Mouse (Mus musculus) 416B (cell line): ENCODE results near the gene Pgpep1l.

ENCODE experiments used
- DNase-seq: peaks from one replicate; pipeline ENCODE4 v3.0.0; 2011; ENCODE audit warnings: low read depth

Pgpep1l gene

DNA sequence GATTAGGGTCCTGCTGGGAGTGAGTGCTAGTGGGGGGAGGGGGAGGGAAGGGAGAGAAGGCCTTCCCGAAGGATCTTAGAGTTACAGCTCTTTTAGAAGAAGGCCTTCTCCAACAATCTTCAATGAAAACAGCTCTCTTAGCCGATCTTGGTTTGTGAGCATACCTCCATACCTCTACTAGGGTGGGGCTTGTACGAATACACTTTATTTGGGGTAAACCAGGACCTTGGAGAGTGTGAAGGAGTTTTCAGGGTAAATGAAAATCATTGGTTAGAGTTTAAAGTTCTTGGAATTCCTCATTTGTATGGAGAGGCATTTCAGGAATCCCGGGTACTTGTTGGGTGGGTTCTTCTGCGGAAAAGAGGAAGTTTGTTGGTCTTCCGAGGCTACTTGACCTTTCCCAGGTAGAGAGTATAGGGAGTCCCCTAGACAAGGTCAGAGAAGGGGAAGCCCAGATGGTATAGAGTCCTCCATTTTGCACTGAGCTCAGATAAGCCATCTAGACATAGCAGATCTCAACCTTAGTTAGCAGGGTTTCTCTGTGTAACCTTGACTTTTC is 4.4 kb downstream of the Pgpep1l start:
- no peak for DNase-seq

DNA sequence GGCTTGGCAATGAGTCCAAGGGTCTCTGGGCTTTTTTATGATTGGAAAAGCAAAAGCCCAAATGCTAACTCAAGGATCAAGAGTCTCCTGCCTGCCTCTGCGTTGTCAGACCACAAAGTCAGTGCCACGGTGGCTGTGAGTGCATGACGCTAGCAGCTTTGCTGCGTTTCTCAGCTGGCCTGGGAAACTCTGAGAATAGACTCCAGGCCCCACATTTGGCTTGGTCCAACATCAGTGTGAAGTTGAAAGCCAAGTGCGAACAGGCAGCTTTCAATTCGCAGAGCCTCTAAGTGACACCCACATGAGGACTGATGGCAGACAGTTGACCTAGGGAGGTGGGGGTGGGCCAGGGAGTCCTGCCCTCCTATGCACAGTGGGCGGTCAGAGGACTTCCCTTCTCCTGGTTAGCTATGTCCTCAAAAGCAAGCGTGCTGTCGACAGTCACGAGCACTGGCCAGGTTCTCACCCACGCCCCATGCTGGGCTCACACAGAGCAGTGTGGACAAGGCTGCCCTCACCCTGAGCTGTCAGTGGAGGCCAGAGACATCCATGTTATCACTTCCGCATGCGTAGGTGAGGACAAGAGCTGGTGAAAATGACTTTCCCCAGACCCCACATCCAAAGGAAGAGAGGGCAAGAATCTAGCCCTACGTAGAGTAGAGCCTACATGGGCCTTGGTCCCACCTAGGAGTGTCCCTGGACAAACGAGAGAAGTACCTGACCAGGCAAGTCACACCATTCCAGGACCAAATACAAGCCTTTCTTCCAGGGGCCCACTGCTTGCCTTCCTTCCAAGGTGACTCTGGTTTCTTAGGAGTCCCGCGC is 5.5 kb downstream of the Pgpep1l start:
- DNase-seq = no peak

DNA sequence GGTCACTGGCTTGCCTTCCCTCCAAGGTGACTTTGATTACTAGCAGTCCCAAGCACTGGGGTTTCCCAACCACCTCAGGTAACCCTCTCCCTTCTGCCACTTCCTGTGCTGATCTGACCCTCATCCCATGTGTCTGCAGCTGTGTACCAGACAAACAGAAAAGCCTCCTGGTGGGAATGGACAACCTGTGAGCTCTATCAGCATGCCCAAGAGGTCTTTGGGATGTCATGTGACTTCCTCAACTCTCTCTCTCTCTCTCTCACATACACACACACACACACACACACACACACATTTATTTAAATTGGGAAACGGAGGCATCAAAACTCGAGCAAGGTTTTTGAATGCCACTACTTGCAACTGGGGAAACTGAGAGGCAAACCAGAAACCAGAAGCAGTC is 6.3 kb downstream of the Pgpep1l start:
- no peak for DNase-seq

DNA sequence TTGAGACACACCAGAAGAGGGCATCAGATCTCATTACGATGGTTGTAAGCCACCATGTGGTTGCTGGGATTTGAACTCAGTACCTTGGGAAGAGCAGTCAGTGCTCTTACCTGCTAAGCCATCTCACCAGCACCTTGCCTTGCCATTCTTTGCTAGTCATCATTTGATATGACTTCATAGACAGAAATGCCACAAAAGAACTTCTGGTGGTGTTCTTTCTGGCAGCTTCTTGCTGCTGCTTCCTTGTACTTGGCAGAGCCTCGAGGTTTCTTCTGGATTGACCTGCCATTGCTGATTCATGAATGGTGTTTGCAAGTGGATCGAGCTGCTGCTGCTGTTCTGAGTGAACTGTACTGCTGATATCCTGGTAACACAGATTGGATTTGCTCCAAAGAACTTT is 13.1 kb downstream of the Pgpep1l start:
- DNase-seq = no peak

- DNase-seq = no peak
These were observed 13.6 kb downstream of the Pgpep1l start for GRCm38 (mm10) chr7:68250411-68250810.

DNA sequence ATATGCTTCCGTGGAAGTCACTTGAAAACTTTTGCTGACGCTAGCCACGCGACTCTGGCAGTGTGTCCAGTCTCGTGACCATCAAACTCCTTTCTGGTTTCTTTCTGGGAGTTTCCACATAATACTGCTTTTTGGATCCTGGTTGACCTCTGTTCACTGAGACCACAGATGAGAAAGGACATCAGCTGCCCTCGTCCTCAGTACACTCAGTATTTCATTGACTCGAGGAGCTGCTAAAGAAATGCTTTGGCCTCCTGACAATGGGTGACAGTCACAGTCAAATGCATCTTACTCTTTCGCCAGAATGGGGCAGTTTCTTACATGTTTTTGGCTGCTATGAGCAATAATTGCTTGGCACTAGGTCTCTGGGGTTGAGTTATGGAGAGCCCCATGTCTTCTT is 17.8 kb downstream of the Pgpep1l start:
- DNase-seq = no peak

DNA sequence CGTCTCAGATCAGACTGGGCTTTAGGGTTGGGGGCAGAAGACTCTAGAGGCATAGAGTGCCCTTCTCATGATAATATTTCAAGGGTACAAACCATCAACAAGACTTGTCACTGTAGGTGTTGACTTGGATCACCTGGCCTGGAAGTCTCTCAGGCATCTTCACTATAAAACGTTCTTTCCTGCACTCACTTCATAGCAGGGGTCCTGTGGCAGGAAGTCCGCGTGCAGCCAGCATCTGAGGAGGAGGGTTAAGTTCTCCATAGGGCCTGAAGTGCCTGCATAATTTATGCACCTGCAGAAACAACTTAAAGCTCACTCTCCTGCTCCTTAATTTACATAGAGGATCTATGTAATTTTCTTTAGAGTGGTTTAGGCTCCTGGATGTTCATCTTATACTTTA is 18.4 kb downstream of the Pgpep1l start:
- DNase-seq = no peak

DNA sequence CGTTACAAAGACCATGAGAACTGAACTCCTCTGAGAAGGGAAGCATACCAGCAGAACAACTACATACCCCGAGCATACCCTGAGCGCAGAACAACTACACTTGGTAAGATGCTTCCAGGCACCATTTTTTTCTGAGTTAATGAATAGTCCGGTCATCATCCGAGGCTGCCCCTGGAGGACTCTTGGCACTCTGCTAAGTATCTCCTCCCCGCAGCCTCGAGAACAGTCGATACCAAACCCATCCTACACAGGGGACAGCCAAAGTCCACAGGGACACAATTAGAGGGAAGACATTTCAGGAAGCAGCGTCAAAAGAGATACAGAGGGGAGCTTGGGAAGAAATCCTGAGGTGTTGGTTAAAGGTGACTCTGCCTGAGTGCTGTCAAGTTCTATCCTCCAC is 22.8 kb downstream of the Pgpep1l start:
- no peak for DNase-seq

- DNase-seq = no peak
These were observed 24.7 kb downstream of the Pgpep1l start for GRCm38 (mm10) chr7:68239220-68239827.

- no peak for DNase-seq
These were observed 27.2 kb downstream of the Pgpep1l start for GRCm38 (mm10) chr7:68236817-68237216.

- no peak for DNase-seq
These were observed 30.3 kb downstream of the Pgpep1l start for GRCm38 (mm10) chr7:68233619-68234223.

GRCm38 (mm10) chr7:68232521-68232920 is 31.5 kb downstream of the Pgpep1l start:
- DNase-seq = no peak

DNA sequence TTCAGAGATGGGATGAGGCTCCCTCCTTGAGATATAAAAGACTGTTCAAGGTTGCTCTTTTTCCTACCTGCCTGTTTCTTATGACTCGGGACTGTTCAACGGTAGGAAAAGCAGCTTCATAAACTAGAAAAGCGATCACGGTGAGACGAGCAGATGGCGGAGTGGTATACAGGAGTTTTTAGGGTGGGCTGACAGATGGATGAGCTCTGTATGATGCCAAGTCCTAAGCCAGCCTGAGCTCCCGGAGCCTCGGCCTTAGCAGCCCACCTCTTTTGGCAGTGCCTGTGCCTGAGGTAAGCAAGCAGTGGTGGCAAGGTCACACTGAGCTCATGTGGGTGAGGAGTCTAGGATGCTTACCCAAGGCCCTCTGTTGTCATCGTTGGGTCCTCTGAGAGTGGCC is 33.2 kb downstream of the Pgpep1l start:
- DNase-seq = no peak

DNA sequence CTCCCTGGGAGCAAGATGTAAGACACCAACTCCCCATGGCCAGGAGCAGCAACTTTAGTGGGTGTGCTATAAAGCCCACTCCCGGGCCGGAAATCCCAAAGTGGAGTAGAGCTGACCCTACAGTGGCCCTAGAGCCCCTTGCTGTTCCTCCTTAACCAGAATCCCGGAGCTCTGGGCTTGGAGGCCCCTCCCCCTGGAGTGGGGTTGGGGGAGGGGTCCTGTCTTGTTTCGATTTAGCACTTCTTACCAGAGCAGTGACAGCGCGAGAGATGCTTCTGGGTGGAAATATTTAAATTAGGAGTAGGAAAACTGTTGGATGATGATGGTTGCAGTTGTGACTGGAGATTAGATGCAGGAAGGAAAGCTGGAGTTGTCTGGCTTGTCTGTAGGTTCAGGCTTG is 35.5 kb downstream of the Pgpep1l start:
- no peak for DNase-seq

DNA sequence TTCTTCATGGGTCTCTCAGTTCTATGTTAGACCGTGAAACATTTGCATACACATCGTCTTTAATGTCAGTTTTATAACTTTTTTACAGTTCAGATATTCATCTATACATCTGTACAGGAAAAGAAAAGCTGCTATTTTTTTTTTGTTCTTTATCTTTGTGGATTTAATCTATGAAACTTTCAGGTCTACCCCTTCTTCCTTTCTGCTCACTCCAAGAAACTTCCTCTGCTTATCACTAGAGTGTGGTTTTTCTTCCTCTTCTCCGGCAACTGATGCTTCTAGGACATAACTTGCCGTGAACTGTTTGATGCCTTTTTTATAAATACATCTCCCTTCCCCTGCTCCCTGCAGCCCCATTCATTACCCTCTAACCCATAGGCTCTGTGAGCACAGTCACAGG is 36.4 kb downstream of the Pgpep1l start:
- DNase-seq = no peak

DNA sequence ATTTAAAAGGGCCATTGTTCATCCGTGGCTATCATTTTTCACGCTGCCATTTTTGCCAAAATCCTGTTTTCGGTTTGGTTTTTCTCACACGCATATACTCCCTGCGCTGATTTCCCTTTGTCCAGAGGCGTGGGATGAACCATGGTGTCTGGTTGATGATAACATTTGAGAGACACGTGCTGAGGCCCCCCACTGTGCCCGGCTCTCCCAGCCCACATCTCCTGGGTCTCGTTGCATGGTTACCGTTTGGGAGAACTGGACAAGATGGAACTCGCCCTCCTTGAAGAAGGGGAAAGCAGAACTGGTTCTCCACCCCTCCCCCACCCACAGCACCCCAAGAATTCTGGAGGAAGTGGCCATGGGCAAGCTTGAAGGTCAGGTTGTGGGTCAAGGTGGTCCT is 37.0 kb downstream of the Pgpep1l start:
- no peak for DNase-seq

DNA sequence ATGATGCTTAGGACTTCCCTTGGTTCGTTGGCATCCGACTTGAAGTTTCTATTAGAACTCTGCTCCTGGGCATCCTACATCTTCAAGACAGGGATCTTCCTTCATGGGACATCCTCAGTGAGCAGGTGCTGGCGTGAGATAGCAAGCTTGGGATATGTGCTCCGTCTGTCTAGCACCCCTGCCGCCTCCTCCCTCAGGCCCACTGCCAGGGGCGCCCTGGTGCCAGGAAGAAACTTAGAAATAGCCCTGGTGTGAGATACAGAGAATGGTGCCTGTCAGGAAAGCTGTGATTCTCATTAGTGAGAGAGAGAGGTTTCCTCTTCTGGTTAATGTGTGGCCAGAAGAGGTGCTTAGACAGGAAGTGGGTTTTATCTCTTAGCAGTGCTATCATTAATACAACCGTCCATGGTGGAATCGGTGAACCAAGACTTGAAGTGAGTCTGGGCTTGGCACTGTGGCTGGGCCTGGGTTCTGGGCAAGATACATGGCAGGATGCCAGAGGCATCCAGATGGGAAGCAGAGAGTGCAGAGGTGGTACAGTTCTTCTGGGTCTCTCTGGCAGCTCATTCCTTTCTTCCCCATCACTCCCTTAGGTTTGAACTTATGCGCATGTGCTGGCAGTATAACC is 38.5 kb downstream of the Pgpep1l start:
- peak; percentile 15 for DNase-seq

- no peak for DNase-seq
These were observed 40.0 kb downstream of the Pgpep1l start for GRCm38 (mm10) chr7:68224006-68224405.

GRCm38 (mm10) chr7:68223356-68223808 is 40.7 kb downstream of the Pgpep1l start:
- DNase-seq = no peak

GRCm38 (mm10) chr7:68221677-68222230 is 42.3 kb downstream of the Pgpep1l start:
- no peak for DNase-seq

GRCm38 (mm10) chr7:68218879-68219278 is 45.2 kb downstream of the Pgpep1l start:
- no peak for DNase-seq

DNA sequence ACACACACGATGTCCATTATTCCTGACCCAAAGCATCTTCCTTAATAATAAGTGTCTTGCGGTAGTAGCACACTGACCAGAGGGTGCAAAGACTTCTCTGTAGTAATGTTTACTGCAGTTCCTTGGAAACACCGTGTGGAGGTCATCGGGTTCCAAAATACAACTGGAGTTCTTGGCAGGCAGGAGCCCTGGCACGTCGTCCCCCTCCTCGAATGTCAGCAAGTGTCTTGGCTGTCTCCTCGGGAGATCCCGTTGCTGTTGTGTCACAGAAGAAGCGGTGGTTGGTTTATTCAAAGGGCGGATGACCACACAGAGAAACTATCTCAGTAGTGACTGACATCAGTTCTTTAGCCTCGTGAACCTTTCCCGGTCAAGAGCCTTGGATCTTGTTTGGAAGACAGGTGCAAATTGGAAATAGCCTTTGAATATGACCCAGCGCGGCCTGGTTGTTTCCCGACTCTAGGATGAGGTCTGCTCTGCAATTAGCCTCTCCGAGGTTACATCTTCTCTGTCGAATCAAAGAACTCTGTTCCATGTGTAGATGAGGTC is 48.4 kb downstream of the Pgpep1l start:
- no peak for DNase-seq
